Mouse (Mus musculus): ENCODE measurements around the gene B3gnt7. TPM values are rescaled to one million over a fixed set of nuclear protein-coding genes. Genes with fewer than 3 reads are reported as not detected.
"Not testable (repeated sequence)": the region's sequence is repeated elsewhere in the genome, so short reads cannot be mapped to it uniquely, and the experiment has no call there.

Gene B3gnt7
- polyA plus RNA-seq, 1 experiment from 2014 or later: 6.8 TPM

DNA sequence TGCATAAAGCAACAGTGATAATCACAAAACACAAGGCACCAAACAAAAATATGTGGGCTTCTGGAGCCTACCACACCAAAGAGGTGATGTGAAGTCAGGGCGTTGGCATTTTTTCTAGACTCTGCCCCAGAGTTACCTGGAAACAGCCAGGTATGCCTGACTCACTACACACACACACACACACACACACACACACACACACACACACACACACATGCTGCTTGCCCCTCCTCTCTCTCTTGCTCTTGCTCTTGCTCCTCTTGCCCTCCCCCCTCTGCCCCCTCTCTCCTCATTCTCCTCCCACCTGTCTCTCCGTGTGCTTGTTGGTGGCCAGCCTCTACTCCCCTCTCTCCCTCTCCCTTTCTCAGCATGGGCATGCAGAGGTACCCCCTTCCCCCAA is 33.7 kb downstream of the B3gnt7 start:
- no peak for ATAC-seq (ENCODE audit: low read depth)
- Histone ChIP-seq H3K4me3 (ENCODE audit: low read depth, low read length) (no peak overlapping the region), H3K27me3 (ENCODE audit: control insufficient read depth, insufficient read depth, low read length) (no peaks in the 10 kb centered on the region), H3K27ac (ENCODE audit: low read depth, low read length) (no peak overlapping the region), H3K9ac (replicated peaks; ENCODE audit: low read depth, low read length) (no peak overlapping the region), H3K9me3 (ENCODE audit: control insufficient read depth, low read length) (no peaks in the 10 kb centered on the region), H3K4me2 (ENCODE audit: low read depth, low read length) (no peak overlapping the region), H3K36me3 (ENCODE audit: control insufficient read depth, insufficient read depth, low read length) (no peaks in the 10 kb centered on the region), H3K4me1 (ENCODE audit: control insufficient read depth, insufficient read depth, low read length) (no peaks in the 10 kb centered on the region)
- 59% methylated on average over 2 of the region's 2 CpGs for WGBS

DNA sequence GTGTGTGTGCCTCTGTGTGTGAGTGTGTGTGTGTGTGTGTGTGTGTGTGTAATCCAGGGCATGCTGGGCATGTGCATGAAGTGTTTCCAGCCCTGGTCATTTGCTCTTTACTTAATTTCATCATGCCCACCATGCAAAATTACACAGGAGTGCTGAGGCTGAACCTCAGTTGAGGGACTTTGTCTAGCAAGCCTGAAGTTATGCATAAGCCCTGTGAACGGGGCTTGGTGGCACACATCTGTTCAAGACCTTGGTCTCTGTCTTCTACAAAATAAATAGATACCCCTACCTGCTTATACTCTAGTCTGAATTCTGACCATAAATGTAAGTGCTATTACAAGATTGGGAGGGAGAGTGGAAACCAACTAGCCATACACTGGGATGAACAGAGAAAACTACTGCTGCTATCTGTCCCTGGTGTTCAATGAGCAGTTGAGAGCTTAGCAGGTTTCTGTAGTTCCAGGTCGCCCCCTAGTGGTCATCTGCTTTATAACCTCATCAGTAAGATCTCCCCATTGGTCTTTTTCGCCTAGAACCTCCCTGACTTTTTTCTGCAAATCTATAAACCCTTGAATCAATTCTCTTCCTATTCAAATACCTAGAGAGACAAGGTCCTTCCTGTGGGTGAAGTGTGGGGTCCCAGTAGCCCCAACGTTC is 36.7 kb downstream of the B3gnt7 start:
- Histone ChIP-seq H3K9ac (replicated peaks; ENCODE audit: low read depth, low read length) (no peak overlapping the region), H3K27ac (ENCODE audit: low read depth, low read length) (no peak overlapping the region), H3K9me3 (ENCODE audit: control insufficient read depth, low read length) (no peaks in the 10 kb centered on the region), H3K4me2 (ENCODE audit: low read depth, low read length) (no peak overlapping the region), H3K27me3 (ENCODE audit: control insufficient read depth, insufficient read depth, low read length) (no peaks in the 10 kb centered on the region), H3K4me3 (ENCODE audit: low read depth, low read length) (no peak overlapping the region), H3K4me1 (ENCODE audit: control insufficient read depth, insufficient read depth, low read length) (no peaks in the 10 kb centered on the region), H3K36me3 (ENCODE audit: control insufficient read depth, insufficient read depth, low read length) (no peaks in the 10 kb centered on the region)
- peak; percentile 83 for ATAC-seq (ENCODE audit: low read depth)
- 33% methylated on average over 4 of the region's 4 CpGs for WGBS

DNA sequence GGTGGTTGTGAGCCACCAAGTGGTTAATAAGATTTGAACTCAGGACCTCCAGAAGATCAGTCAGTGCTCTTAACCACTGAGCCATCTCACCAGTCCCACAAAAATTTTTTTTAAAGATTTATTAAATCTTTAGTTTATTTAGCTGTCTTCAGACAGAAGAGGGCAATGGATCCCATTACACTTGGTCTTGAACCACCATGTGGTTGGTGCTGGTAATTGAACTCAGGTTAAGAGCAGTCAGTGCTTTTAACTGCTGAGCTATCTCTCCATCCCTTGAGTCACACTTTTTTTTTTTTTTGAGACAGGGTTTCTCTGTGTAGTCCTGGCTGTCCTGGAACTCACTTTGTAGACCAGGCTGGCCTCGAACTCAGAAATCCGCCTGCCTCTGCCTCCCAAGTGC is 38.5 kb downstream of the B3gnt7 start:
- not testable (repeated sequence) for ATAC-seq (ENCODE audit: low read depth); H3K4me1 ChIP-seq (ENCODE audit: control insufficient read depth, insufficient read depth, low read length); H3K9me3 ChIP-seq (ENCODE audit: control insufficient read depth, low read length); H3K4me3 ChIP-seq (ENCODE audit: low read depth, low read length); H3K9ac ChIP-seq (replicated peaks; ENCODE audit: low read depth, low read length); H3K27ac ChIP-seq (ENCODE audit: low read depth, low read length); H3K36me3 ChIP-seq (ENCODE audit: control insufficient read depth, insufficient read depth, low read length); H3K27me3 ChIP-seq (ENCODE audit: control insufficient read depth, insufficient read depth, low read length); H3K4me2 ChIP-seq (ENCODE audit: low read depth, low read length)
- 83% methylated on average over 2 of the region's 2 CpGs for WGBS

DNA sequence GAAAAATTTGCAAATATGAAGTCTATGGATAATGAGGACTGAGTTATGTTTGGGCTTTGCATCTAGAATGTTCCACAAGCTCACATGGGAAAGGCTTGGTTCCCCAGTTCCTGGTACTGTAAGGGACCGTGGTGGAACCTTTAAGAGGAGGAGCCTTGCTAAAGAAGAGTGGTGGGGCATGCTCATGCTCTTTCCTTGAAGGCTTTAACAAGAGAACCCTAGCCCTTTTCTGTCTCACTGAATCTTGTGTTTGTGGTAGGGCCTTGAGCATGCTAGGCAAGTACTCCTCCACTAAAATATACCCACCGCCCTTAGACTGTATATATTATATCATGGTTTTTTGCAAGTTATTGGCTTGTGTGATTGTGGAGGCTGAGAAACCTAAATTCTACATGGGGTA is 39.7 kb downstream of the B3gnt7 start:
- no peak overlapping the region for H3K9ac ChIP-seq (replicated peaks; ENCODE audit: low read depth, low read length)
- H3K36me3 ChIP-seq (ENCODE audit: control insufficient read depth, insufficient read depth, low read length): no peaks in the 10 kb centered on the region
- H3K27me3 ChIP-seq (ENCODE audit: control insufficient read depth, insufficient read depth, low read length): no peaks in the 10 kb centered on the region
- 88% methylated on average over 2 of the region's 2 CpGs for WGBS
- H3K27ac ChIP-seq (ENCODE audit: low read depth, low read length): no peak overlapping the region
- H3K4me3 ChIP-seq (ENCODE audit: low read depth, low read length): no peak overlapping the region
- H3K4me1 ChIP-seq (ENCODE audit: control insufficient read depth, insufficient read depth, low read length): no peaks in the 10 kb centered on the region
- no peak overlapping the region for H3K4me2 ChIP-seq (ENCODE audit: low read depth, low read length)
- H3K9me3 ChIP-seq (ENCODE audit: control insufficient read depth, low read length): no peaks in the 10 kb centered on the region
- no peak for ATAC-seq (ENCODE audit: low read depth)

DNA sequence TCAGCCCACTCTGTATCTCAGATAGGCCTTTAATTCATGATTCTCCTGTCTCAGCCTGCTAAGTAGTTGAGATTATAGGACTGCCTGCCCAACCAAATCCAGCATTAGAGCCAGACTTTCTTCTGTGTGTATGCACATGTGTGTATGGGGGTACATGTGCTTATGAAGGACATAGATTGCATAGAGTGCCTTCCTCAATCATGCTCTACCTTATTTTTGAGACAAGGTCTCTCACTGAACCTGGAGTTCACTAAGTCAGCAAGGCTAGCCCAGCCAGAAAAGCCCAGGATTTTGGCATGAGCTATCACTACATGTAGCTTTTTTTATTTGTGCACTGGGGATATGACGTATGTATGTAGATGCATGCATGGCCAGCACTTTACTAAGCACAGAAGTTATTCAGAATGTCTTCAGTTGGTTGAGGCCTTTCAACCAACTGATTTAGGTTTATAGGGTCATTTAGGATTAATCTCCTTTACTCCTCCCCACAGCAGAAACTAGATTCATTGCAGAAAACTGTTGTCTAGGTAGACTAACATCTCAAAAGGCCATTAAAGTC is 40.5 kb downstream of the B3gnt7 start:
- Histone ChIP-seq H3K4me2 (ENCODE audit: low read depth, low read length) (no peak overlapping the region), H3K9me3 (ENCODE audit: control insufficient read depth, low read length) (no peaks in the 10 kb centered on the region), H3K4me1 (ENCODE audit: control insufficient read depth, insufficient read depth, low read length) (no peaks in the 10 kb centered on the region), H3K9ac (replicated peaks; ENCODE audit: low read depth, low read length) (no peak overlapping the region), H3K4me3 (ENCODE audit: low read depth, low read length) (no peak overlapping the region), H3K27ac (ENCODE audit: low read depth, low read length) (no peak overlapping the region), H3K36me3 (ENCODE audit: control insufficient read depth, insufficient read depth, low read length) (no peaks in the 10 kb centered on the region), H3K27me3 (ENCODE audit: control insufficient read depth, insufficient read depth, low read length) (no peaks in the 10 kb centered on the region)
- WGBS: 94% methylated on average over 1 of the region's 1 CpGs
- no peak for ATAC-seq (ENCODE audit: low read depth)

DNA sequence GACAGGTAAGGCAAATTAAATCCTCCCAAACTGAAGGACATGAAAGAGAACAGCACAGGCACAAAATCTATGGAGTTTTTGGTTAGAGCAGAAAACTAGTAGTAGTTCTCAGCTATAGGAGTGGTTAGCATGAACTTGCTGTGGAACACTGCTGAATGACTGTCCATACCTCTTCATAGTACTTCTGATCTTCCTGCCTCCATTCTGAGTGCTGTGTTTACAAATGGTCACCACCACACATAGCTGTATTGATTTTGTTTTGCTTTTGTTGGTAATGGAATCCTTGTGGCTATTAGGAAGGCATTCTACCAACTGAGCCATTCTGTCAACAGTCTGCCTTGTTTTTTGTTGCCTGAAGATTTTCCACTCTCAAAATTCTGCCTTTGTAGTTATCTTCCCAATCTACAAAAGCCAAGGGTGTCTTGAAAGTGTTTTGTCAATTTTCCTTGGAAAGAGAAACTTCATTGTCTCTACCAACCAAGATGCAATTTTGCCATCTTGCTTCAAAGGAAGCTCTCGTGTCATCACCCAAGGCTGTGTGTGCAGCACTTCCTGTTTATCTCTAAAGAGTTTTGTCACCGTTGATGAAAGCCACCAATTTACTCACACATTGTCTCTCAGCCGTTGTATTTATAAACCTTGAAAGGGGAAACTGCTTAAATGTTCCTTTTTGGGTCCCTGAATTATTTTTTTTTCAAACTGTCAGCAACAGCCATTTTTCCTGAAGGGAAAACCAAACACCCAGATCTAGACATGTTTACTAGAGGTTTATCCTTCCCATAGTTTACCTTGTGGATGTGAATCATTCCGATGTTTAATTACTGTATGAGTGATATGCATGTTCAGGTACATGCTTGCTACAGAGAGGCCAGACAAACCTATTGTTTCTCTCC is 41.6 kb downstream of the B3gnt7 start:
- Histone ChIP-seq H3K36me3 (ENCODE audit: control insufficient read depth, insufficient read depth, low read length) (peaks cover 7% of the 10 kb centered on the region; the same call in 1 of the 2 replicates), H3K9ac (replicated peaks; ENCODE audit: low read depth, low read length) (no peak overlapping the region), H3K4me3 (ENCODE audit: low read depth, low read length) (no peak overlapping the region), H3K4me2 (ENCODE audit: low read depth, low read length) (no peak overlapping the region), H3K27ac (ENCODE audit: low read depth, low read length) (no peak overlapping the region), H3K4me1 (ENCODE audit: control insufficient read depth, insufficient read depth, low read length) (no peaks in the 10 kb centered on the region), H3K27me3 (ENCODE audit: control insufficient read depth, insufficient read depth, low read length) (no peaks in the 10 kb centered on the region), H3K9me3 (ENCODE audit: control insufficient read depth, low read length) (no peaks in the 10 kb centered on the region)
- no peak for ATAC-seq (ENCODE audit: low read depth)
- WGBS: 77% methylated on average over 4 of the region's 4 CpGs

DNA sequence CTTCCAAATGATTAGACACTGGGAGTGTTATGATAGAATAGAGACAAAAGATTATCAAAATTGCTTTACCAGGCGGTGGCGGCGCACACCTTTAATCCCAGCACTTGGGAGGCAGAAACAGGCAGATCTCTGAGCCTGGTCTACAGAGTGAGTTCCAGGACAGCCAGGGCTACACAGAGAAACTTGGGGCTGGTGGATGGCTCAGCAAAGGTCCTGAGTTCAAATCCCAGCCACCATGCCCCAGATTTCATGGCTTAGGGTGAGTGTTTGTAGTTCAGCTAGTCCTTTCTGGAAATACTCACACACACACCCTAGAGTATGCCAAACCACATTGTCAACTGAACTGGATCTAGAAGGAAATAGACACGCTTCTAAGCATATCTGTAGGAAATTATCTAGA is 42.4 kb downstream of the B3gnt7 start:
- 93% methylated on average over 4 of the region's 4 CpGs for WGBS

DNA sequence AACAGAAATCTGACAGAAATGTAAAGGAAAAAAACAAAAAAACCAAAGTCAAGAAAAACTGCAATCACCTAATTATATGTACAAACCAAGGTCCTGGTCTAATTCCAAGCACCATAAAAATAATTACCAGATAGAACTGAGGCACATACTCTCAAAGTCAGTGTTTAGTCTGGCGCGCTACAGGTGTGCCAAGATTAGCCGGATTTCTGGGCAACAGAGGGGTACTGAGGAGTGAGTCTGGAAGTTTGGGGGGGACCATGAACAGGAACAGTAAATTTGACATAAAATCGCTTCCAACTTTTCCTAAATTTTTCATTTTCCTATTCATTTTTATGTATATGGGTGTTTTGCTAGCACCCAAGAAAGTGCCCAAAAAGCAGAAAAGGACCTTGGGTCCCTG is 43.3 kb downstream of the B3gnt7 start:
- H3K4me3 ChIP-seq (ENCODE audit: low read depth, low read length): no peak overlapping the region
- H3K36me3 ChIP-seq (ENCODE audit: control insufficient read depth, insufficient read depth, low read length): peaks cover 24% of the 10 kb centered on the region
- no peak for ATAC-seq (ENCODE audit: low read depth)
- no peak overlapping the region for H3K9ac ChIP-seq (replicated peaks; ENCODE audit: low read depth, low read length)
- no peak overlapping the region for H3K27ac ChIP-seq (ENCODE audit: low read depth, low read length)
- H3K9me3 ChIP-seq (ENCODE audit: control insufficient read depth, low read length): no peaks in the 10 kb centered on the region
- no peak overlapping the region for H3K4me2 ChIP-seq (ENCODE audit: low read depth, low read length)
- WGBS: 98% methylated on average over 4 of the region's 4 CpGs
- no peaks in the 10 kb centered on the region for H3K27me3 ChIP-seq (ENCODE audit: control insufficient read depth, insufficient read depth, low read length)
- H3K4me1 ChIP-seq (ENCODE audit: control insufficient read depth, insufficient read depth, low read length): no peaks in the 10 kb centered on the region

More for the DNA sequence above, 42.4 kb downstream of the B3gnt7 start:
- Histone ChIP-seq H3K36me3 (ENCODE audit: control insufficient read depth, insufficient read depth, low read length) (peaks cover 15% of the 10 kb centered on the region), H3K4me3 (ENCODE audit: low read depth, low read length) (no peak overlapping the region), H3K9me3 (ENCODE audit: control insufficient read depth, low read length) (no peaks in the 10 kb centered on the region), H3K27ac (ENCODE audit: low read depth, low read length) (no peak overlapping the region), H3K4me2 (ENCODE audit: low read depth, low read length) (no peak overlapping the region), H3K4me1 (ENCODE audit: control insufficient read depth, insufficient read depth, low read length) (no peaks in the 10 kb centered on the region), H3K9ac (replicated peaks; ENCODE audit: low read depth, low read length) (no peak overlapping the region), H3K27me3 (ENCODE audit: control insufficient read depth, insufficient read depth, low read length) (no peaks in the 10 kb centered on the region)
- ATAC-seq (ENCODE audit: low read depth): no peak
